Mouse (Mus musculus) hindbrain, embryonic 10.5 days (tissue): Measurements from ENCODE around the gene Nfia. TPM values are rescaled to one million over a fixed set of nuclear protein-coding genes. Genes with fewer than 3 reads are reported as not detected.

Experiments used
- DNase-seq: peaks from one replicate; pipeline ENCODE4 v3.0.0-alpha.2; 2017; ENCODE audit warnings: low spot score
- H3K27ac ChIP-seq: fragments of 300-500 bp; sonication (generic); 2 replicates; pipeline ENCODE4 v1.5.1; 2016; ENCODE audit warnings: mild to moderate bottlenecking, moderate library complexity
- H3K27me3 ChIP-seq: fragments of 300-500 bp; sonication (generic); 2 replicates; pipeline ENCODE4 v1.6.1; 2016; ENCODE audit warnings: mild to moderate bottlenecking; ENCODE audit not compliant: poor library complexity, insufficient read depth, severe bottlenecking
- H3K36me3 ChIP-seq: fragments of 300-500 bp; sonication (generic); 2 replicates; pipeline ENCODE4 v1.6.1; 2016; ENCODE audit warnings: mild to moderate bottlenecking, moderate library complexity
- H3K4me1 ChIP-seq: fragments of 300-500 bp; sonication (generic); replicated peaks from 2 replicates; pipeline ENCODE4 v1.6.1; 2016; ENCODE audit warnings: mild to moderate bottlenecking
- H3K4me3 ChIP-seq: fragments of 300-500 bp; sonication (generic); 2 replicates; pipeline ENCODE4 v1.5.1; 2016; ENCODE audit warnings: mild to moderate bottlenecking, moderate library complexity
- H3K9me3 ChIP-seq: fragments of 300-500 bp; sonication (generic); 2 replicates; pipeline ENCODE4 v1.6.1; 2016; ENCODE audit warnings: mild to moderate bottlenecking, moderate library complexity
- WGBS: fragments of 180-500 bp; shearing (Covaris S2); methylation state at CpG from one replicate; pipeline ENCODE4 v1.1.7; 2016; 5-methylcytosine and 5-hydroxymethylcytosine counted together
- polyA plus RNA-seq: library from polyadenylated mRNA; unstranded; fragments of >200 nt; fragmentation: Nextera tagmentation; extraction: Ambion mirVana; gene quantifications from 2 replicates; pipeline ENCODE4 v1.2.1, GENCODE M21; 2016

Nfia gene
- polyA plus RNA-seq, 1 experiment from 2014 or later, result 17.5 TPM

DNA sequence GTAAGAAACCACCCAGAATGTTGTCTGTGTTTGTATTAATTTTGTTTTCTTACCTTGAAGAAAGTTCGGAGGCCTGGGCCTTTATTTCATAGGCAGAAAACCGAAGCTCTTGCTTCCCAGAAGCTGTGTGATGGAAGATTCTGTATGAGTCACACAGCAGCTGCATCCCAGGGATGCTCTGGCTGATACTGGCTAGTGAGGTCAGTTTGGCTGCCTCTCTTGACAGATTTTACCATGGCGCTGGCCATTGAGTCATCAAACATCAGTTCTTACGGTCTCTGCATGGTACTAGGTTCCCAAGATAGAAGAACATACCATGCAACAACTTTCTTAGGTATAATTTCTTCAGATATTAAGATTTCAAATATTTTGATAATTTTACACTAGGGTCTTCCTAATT, 22.3 kb downstream of the Nfia start:
- H3K27ac ChIP-seq, result no peak overlapping the region
- H3K36me3 ChIP-seq, result 0 out of 2 replicates have a peak, but pooled peaks cover 4% of the 10 kb centered on the region
- H3K4me3 ChIP-seq, result no peak overlapping the region
- no peak for DNase-seq
- H3K9me3 ChIP-seq, result no peaks in the 10 kb centered on the region
- 90% methylated on average over 4 of the region's 4 CpGs for whole genome bisulfite sequencing
- peaks cover 22% of the 10 kb centered on the region for H3K27me3 ChIP-seq
- peaks cover 6% of the 10 kb centered on the region for H3K4me1 ChIP-seq

DNA sequence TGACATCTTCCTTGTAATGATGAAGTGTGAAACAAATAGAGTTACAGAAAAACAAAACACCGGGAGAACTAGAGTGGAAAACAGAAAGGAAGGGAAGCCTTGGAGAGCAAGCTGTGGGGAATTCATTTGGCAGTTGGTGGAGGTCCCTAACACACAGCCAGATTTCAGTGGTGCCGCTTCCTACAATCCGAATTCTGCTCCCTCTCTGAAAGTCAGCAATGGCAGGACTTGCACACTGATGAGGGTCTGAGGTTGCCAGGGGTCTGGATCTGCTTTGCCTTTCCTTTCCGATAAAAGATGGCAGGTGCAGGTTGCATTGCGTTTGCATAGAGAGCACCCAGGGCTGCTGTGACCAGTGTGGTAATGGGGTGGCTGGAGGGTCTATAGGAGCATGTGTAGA, 23.4 kb downstream of the Nfia start:
- no peak for DNase-seq

DNA sequence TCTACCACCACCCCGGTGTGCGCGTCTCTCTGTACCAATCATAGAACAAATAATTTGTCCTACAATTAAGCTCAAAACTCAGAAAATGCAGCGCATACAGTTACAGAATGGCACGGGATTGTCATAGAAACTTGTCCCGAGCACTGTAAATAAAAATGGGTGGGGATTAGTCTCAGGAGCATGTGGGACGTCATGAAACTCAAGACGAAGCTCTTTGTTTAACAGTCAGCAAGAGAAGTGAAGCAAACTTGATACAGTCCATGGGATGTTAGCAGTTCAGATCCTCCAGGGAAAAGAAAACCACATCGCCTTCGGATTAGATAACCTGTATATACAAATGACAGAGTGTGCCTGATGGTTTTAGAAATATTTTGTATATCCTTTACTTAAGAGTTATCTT, 24.0 kb downstream of the Nfia start:
- no peak for DNase-seq
- Histone ChIP-seq H3K9me3 (no peaks in the 10 kb centered on the region), H3K4me1 (peaks cover 6% of the 10 kb centered on the region), H3K27me3 (peaks cover 9% of the 10 kb centered on the region), H3K36me3 (0 out of 2 replicates have a peak, but pooled peaks cover 4% of the 10 kb centered on the region), H3K4me3 (no peak overlapping the region), H3K27ac (no peak overlapping the region)
- 85% methylated on average over 10 of the region's 10 CpGs for WGBS

More for the DNA sequence above, 23.4 kb downstream of the Nfia start:
- WGBS, result 84% methylated on average over 5 of the region's 5 CpGs
- Histone ChIP-seq H3K4me3 (no peak overlapping the region), H3K4me1 (peaks cover 6% of the 10 kb centered on the region), H3K27ac (no peak overlapping the region), H3K27me3 (peaks cover 15% of the 10 kb centered on the region), H3K9me3 (no peaks in the 10 kb centered on the region), H3K36me3 (0 out of 2 replicates have a peak, but pooled peaks cover 4% of the 10 kb centered on the region)

DNA sequence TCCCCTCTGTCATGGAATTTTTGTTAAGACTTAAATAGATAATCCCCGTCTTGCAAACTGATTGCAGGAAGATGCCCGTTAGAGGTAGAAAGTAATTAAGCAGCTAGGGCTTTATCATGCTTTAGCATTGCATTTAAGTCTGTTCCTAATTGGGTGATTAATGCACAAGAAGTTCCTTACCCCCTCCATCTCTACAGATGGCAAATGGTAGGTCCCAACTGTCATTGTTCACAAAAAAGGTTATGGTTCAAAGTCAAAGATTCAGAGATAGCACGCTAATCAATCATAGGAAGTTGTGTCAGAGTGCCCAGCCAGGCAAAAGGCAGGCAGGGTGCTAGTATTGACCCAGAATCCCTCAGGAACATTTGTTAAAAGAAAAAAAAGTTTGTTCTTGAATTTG, 31.3 kb downstream of the Nfia start:
- no peak for DNase-seq
- Histone ChIP-seq H3K27me3 (no peaks in the 10 kb centered on the region), H3K36me3 (peaks cover 14% of the 10 kb centered on the region), H3K9me3 (peaks cover 5% of the 10 kb centered on the region; the same call in 1 of the 2 replicates), H3K4me1 (peaks cover 24% of the 10 kb centered on the region), H3K4me3 (no peak overlapping the region), H3K27ac (no peak overlapping the region)
- WGBS, result 83% methylated on average over 3 of the region's 3 CpGs

DNA sequence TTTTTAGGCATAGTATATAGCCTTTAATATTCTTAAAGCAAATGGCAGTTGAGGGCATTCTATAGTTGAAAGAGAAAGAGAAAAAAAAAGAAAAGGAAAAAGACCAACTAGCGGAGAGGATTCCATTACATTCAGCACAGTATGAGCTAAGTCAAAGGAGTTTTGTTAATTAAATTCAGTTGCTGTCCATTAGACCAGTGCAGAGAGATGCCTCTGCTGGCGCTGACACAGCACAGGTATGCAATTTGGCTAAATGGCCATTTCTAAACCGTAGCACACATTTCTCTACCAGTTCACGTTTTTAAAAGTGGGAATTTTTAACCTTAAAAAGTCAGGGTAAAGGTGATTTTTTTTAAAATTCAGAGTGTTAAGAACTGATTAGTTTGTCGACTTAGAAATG, 32.1 kb downstream of the Nfia start:
- Histone ChIP-seq H3K27ac (no peak overlapping the region), H3K4me3 (no peak overlapping the region), H3K27me3 (no peaks in the 10 kb centered on the region), H3K4me1 (peaks cover 24% of the 10 kb centered on the region), H3K36me3 (peaks cover 14% of the 10 kb centered on the region), H3K9me3 (peaks cover 5% of the 10 kb centered on the region; the same call in 1 of the 2 replicates)
- no peak for DNase-seq
- 73% methylated on average over 5 of the region's 5 CpGs for WGBS

DNA sequence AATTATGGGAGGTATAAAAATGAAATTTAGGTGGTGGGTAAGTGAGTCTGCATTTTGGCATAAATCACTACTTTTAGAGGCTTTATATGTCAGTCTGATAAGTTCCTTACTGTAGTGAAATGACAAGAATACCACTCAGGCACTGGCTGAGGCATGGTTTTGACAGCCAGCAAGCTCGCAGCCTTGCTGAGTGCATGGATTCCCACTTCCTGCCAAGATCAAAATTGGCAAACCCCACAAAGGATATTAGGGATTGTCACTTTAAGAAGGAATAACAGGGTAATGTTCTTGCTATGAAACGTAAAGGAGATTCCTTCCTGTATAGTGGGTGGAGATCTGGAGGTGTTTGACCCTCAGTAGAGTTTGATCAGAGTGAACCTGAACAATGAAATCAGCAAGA, 32.7 kb downstream of the Nfia start:
- peaks cover 24% of the 10 kb centered on the region for H3K4me1 ChIP-seq
- 65% methylated on average over 2 of the region's 2 CpGs for WGBS
- peaks cover 14% of the 10 kb centered on the region for H3K36me3 ChIP-seq
- DNase-seq, result no peak
- H3K27ac ChIP-seq, result no peak overlapping the region
- H3K27me3 ChIP-seq, result no peaks in the 10 kb centered on the region
- H3K9me3 ChIP-seq, result peaks cover 5% of the 10 kb centered on the region; the same call in 1 of the 2 replicates
- H3K4me3 ChIP-seq, result no peak overlapping the region

DNA sequence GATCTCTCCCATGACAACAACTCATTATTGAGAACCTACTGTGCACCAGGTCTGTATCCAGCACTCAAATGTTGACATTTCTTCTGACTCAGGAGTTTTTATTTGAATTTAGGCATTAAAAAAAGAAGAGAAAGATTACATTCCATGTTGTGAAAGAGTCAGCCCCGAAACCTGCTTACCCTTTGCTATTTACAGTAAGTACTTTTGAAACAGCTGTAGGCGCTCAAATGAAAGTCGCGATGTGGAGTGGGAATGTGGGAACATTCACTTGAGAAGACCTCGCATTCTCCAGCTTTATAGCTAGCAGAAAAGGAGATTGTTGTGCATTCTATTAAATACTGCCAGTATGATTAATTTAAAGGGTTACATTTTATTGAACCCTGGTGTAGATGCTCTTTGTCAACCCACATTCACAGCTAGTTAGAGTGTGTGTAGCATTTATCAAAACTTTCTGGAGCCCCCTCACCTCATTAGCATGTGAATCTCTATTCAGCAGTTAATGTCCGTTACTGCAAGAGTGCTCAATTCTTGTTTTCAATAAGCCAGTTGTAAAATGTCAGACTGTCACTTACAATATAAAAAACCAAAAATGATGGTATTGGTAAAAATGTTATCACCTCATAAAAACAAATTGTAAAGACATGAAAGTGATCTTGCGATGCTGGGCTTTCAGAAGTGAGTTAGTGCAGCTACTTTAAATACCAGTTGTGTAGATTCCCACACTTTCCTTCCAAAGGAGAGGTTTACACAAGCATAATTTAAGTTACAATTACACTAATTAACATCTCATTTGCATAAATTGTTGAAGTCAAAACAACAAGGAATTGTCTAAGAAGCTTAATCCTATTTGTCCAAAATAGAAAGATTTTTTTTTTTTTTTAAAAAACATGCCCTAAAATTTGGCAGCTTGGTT, 33.6 kb downstream of the Nfia start:
- peaks cover 14% of the 10 kb centered on the region for H3K36me3 ChIP-seq
- H3K27ac ChIP-seq, result 0 out of 2 replicates have a peak overlapping the region, but pooled peaks have one; percentile 24
- peaks cover 24% of the 10 kb centered on the region for H3K4me1 ChIP-seq
- no peak overlapping the region for H3K4me3 ChIP-seq
- peaks cover 5% of the 10 kb centered on the region; the same call in 1 of the 2 replicates for H3K9me3 ChIP-seq
- WGBS, result 65% methylated on average over 7 of the region's 7 CpGs
- no peaks in the 10 kb centered on the region for H3K27me3 ChIP-seq
- DNase-seq, result no peak

DNA sequence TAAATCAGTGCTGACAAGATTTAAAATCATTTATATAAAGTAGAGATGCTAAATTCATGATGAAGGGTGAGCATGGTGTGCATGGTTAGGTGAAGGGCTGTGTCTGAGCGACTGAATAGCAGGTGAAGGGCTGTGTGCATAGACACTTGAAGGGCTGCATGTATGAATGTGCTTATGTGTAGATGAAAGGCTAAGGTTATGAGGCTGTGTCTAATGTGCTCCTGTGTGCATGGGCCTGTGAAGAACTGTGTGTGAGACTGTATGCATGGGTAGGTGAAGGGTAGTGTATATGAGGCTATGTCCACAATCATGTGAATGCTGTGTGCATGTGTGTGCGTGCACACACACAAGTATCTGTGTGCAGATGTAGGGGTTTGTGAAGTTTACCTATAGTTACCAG, 34.4 kb downstream of the Nfia start:
- 88% methylated on average over 2 of the region's 2 CpGs for WGBS
- no peak overlapping the region for H3K27ac ChIP-seq

DNA sequence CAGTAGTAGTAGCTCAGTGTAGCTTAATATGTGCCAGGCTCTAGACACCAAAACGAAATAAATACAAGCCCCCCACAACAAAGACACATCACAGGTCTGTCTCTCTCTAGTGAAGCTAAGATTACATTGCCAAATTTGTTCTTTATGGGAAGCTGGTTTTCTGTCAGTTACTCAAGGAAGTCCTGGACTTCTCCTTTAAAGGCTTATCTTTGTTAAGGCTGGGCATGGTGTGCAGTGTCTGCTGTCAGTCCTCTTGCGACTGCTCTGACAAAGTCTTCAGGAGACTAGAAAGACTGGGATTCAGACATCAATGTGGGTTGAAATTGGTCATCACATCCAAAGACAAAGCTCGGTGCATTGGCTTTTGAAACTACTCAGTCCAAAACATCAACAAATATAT, 36.4 kb downstream of the Nfia start:
- WGBS, result 89% methylated on average over 3 of the region's 3 CpGs
- peaks cover 20% of the 10 kb centered on the region for H3K4me1 ChIP-seq
- H3K9me3 ChIP-seq, result no peaks in the 10 kb centered on the region
- H3K27me3 ChIP-seq, result no peaks in the 10 kb centered on the region
- DNase-seq, result no peak
- no peaks in the 10 kb centered on the region for H3K36me3 ChIP-seq
- H3K4me3 ChIP-seq, result no peak overlapping the region
- H3K27ac ChIP-seq, result no peak overlapping the region

More for the DNA sequence above, 34.4 kb downstream of the Nfia start:
- Histone ChIP-seq H3K36me3 (peaks cover 10% of the 10 kb centered on the region), H3K9me3 (peaks cover 5% of the 10 kb centered on the region; the same call in 1 of the 2 replicates), H3K4me1 (peaks cover 24% of the 10 kb centered on the region), H3K27me3 (no peaks in the 10 kb centered on the region), H3K4me3 (no peak overlapping the region)
- no peak for DNase-seq

DNA sequence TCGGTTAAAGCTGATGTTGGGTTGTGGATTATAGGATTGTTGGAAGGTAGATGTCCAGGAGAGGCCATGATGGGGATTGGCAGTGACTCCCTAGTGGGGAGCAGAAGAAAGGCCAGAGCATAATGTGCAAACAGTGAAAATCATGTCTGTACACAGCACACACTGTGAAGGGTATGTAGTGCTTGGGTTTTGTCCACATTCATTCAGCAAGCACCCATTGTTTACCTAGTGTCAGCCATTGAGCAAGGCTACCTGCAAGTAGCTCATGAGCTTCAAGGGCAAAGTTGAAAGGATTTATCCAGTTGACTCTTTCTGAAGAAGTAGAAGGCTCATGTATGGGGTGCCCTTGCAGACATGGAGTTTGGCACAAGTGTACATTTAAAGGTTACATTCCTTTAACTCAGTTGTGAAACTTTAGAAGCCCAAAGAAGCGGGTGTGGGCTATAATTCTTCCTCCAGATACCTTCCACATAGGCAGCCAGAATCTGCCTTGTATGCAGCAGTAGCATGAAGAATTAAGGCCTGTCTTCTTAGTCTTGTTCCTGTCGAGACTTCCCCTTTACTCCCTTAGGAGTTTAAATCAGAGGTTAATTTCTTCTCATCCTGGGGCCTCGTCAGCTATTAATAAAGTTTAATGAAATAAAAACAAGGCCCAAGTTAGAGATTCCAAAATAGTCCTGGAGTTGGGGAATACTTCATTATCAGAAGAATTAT, 37.2 kb downstream of the Nfia start:
- H3K9me3 ChIP-seq, result no peaks in the 10 kb centered on the region
- H3K27ac ChIP-seq, result no peak overlapping the region
- no peak for DNase-seq
- 76% methylated on average over 4 of the region's 4 CpGs for WGBS
- H3K4me1 ChIP-seq, result peaks cover 17% of the 10 kb centered on the region
- H3K27me3 ChIP-seq, result no peaks in the 10 kb centered on the region
- no peak overlapping the region for H3K4me3 ChIP-seq
- H3K36me3 ChIP-seq, result no peaks in the 10 kb centered on the region

DNA sequence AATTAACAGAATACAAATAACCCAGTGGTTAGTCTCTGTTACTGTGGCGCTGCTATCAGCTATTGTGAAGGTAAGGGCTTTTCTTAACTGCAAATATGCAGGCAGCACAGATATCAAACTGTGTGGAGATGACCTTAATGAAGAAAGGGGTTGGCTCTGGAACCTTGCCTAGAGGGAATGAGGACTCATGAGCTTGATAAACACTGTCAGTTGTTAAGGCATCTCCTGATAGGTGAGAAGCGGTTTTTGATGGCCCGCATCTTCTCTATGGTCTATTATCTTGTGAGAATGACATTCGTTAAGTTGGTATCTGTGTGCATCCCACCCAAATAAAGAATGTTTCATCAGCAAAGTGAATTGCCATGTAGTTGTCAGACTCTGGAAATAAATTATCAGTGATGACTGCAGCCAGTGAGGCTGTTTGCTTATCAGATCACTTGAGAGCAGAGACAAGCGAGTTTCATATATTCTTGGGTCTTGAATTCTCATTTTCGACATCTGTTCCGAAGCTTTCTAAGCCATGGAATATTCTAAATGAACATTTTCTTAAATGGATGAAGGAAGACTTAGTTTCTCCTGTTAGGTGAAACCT, 37.9 kb downstream of the Nfia start:
- no peaks in the 10 kb centered on the region for H3K27me3 ChIP-seq
- 91% methylated on average over 7 of the region's 7 CpGs for WGBS
- no peaks in the 10 kb centered on the region for H3K9me3 ChIP-seq
- H3K4me3 ChIP-seq, result no peak overlapping the region
- H3K4me1 ChIP-seq, result peaks cover 14% of the 10 kb centered on the region
- no peak for DNase-seq
- no peak overlapping the region for H3K27ac ChIP-seq
- H3K36me3 ChIP-seq, result no peaks in the 10 kb centered on the region

DNA sequence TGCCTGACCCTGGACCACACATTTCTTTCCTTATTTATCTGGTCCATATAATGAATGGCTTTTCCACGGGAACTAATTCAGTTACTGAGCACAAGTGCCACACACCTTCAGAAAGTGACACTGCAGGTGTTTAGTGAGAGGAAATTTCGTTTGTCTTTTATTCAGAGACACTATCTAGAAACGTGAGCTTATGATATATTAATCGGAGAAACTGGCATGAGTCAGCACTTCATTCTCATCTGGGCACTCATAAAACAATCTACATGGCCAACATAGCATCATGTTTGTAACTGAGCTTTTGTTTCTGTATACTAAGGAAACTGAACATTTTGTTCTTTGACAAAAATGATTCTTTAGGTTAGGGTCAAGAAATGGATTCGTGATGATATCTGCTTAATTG, 40.5 kb downstream of the Nfia start:
- Histone ChIP-seq H3K4me1 (no peaks in the 10 kb centered on the region), H3K36me3 (no peaks in the 10 kb centered on the region)
- 89% methylated on average over 5 of the region's 5 CpGs for WGBS

More for the DNA sequence above, 40.5 kb downstream of the Nfia start:
- Histone ChIP-seq H3K9me3 (no peaks in the 10 kb centered on the region), H3K27ac (no peak overlapping the region), H3K4me3 (no peak overlapping the region), H3K27me3 (no peaks in the 10 kb centered on the region)
- no peak for DNase-seq
